Mouse (Mus musculus): ENCODE results near the gene Gja6.

Gja6 gene

GRCm38 (mm10) chrX:160906952-160907351 is at the start of gene Gja6:
TSS of gene Gja6 (minus strand) at chrX:160907052.
- no peak for DNase-seq

- DNase-seq: no peak
These were observed 42.7 kb upstream of the Gja6 start for GRCm38 (mm10) chrX:160949583-160949982.

GRCm38 (mm10) chrX:160944722-160945121 is 37.9 kb upstream of the Gja6 start:
- peak; percentile 8 to 29 for DNase-seq

- peak; percentile 27 to 48 for DNase-seq
These were observed 28.7 kb upstream of the Gja6 start for GRCm38 (mm10) chrX:160935541-160935940.

GRCm38 (mm10) chrX:160930656-160931055 is 23.8 kb upstream of the Gja6 start:
- DNase-seq: no peak

GRCm38 (mm10) chrX:160928870-160929269 is 22.0 kb upstream of the Gja6 start:
- no peak for DNase-seq

GRCm38 (mm10) chrX:160919022-160919637 is 12.3 kb upstream of the Gja6 start:
- no peak for DNase-seq

GRCm38 (mm10) chrX:160906477-160906876 is 375 bp downstream of the Gja6 start:
- DNase-seq: no peak

GRCm38 (mm10) chrX:160905913-160906312 is 939 bp downstream of the Gja6 start:
- DNase-seq: no peak

GRCm38 (mm10) chrX:160905041-160905678 is 1.7 kb downstream of the Gja6 start:
- no peak for DNase-seq

- DNase-seq: no peak
These were observed 5.7 kb downstream of the Gja6 start for GRCm38 (mm10) chrX:160901118-160901517.

- DNase-seq: no peak
These were observed 14.8 kb downstream of the Gja6 start for GRCm38 (mm10) chrX:160892077-160892476.

- DNase-seq: no peak
These were observed 20.6 kb downstream of the Gja6 start for GRCm38 (mm10) chrX:160886301-160886700.

- no peak for DNase-seq
These were observed 40.3 kb downstream of the Gja6 start for GRCm38 (mm10) chrX:160866576-160866975.

GRCm38 (mm10) chrX:160865022-160865421 is 41.8 kb downstream of the Gja6 start:
- no peak for DNase-seq

GRCm38 (mm10) chrX:160863689-160864383 is 43.0 kb downstream of the Gja6 start:
- DNase-seq: no peak
